Mouse (Mus musculus) intestine, embryonic 14.5 days (tissue): ENCODE data around the gene Tiam1. TPM values are rescaled to one million over a fixed set of nuclear protein-coding genes. Genes with fewer than 3 reads are reported as not detected.

ENCODE experiments used
- ATAC-seq: fragments of 200-750 bp; cut with Nextera tagmentation; replicated peaks from 2 replicates; pipeline ENCODE4 v1.8.0; 2017; ENCODE audit warnings: low read depth, moderate number of reproducible peaks, moderate TSS enrichment, moderate library complexity; ENCODE audit not compliant: low FRiP score, low TSS enrichment
- DNase-seq: peaks from one replicate; pipeline ENCODE4 v3.0.0-alpha.2; 2018; ENCODE audit warnings: low spot score
- H3K27ac ChIP-seq: fragments of 300-500 bp; sonication (generic); 2 replicates; pipeline ENCODE4 v1.5.1; 2014; ENCODE audit warnings: low read depth, mild to moderate bottlenecking, control low read depth
- H3K27me3 ChIP-seq: fragments of 300-500 bp; sonication (generic); replicated peaks from 2 replicates; pipeline ENCODE4 v1.6.1; 2014; ENCODE audit warnings: low read length, control low read depth; ENCODE audit not compliant: control insufficient read depth, insufficient read depth
- H3K36me3 ChIP-seq: fragments of 300-500 bp; sonication (generic); 2 replicates; pipeline ENCODE4 v1.6.1; 2014; ENCODE audit warnings: low read length, control low read depth; ENCODE audit not compliant: control insufficient read depth, insufficient read depth
- H3K4me1 ChIP-seq: fragments of 300-500 bp; sonication (generic); replicated peaks from 2 replicates; pipeline ENCODE4 v1.6.1; 2014; ENCODE audit warnings: low read length, control low read depth, mixed read lengths; ENCODE audit not compliant: control insufficient read depth, insufficient read depth
- H3K4me2 ChIP-seq: fragments of 300-500 bp; sonication (generic); 2 replicates; pipeline ENCODE4 v1.6.1; 2014; ENCODE audit warnings: low read length
- H3K4me3 ChIP-seq: fragments of 300-500 bp; sonication (generic); 2 replicates; pipeline ENCODE4 v1.5.1; 2014; ENCODE audit warnings: low read depth, low read length, control low read depth, mixed read lengths
- H3K9ac ChIP-seq: fragments of 300-500 bp; sonication (generic); 2 replicates; pipeline ENCODE4 v1.6.1; 2014; ENCODE audit warnings: mild to moderate bottlenecking, low read length
- H3K9me3 ChIP-seq: fragments of 300-500 bp; sonication (generic); 2 replicates; pipeline ENCODE4 v1.6.1; 2016; ENCODE audit warnings: low read length, control low read depth; ENCODE audit not compliant: control insufficient read depth
- WGBS: fragments of 180-500 bp; shearing (Covaris S2); extraction: QIAGEN DNeasy Blood & Tissue Kit; methylation state at CpG from one replicate; pipeline ENCODE4 v1.1.7; 2014; 5-methylcytosine and 5-hydroxymethylcytosine counted together
- polyA plus RNA-seq: library from polyadenylated mRNA; unstranded; fragments of >200 nt; fragmentation: Nextera tagmentation; extraction: Ambion mirVana; gene quantifications from 2 replicates; pipeline ENCODE4 v1.2.1, GENCODE M21; 2014

Tiam1 gene
- polyA plus RNA-seq, 1 experiment from 2014 or later = 21.4 TPM

- Histone ChIP-seq H3K27me3 (no peaks in the 10 kb centered on the region), H3K27ac (no peak overlapping the region), H3K4me1 (peaks cover 15% of the 10 kb centered on the region), H3K36me3 (no peaks in the 10 kb centered on the region), H3K9me3 (no peaks in the 10 kb centered on the region), H3K4me3 (no peak overlapping the region), H3K9ac (no peak overlapping the region), H3K4me2 (no peak overlapping the region)
- ATAC-seq = no peak
- WGBS = 85% methylated on average over 6 of the region's 6 CpGs
- no peak for DNase-seq
Observed at GRCm38 (mm10) chr16:90008504-90008903, 135.1 kb downstream of the Tiam1 start.

GRCm38 (mm10) chr16:90007391-90007977 is 136.1 kb downstream of the Tiam1 start:
- Histone ChIP-seq H3K27ac (peak overlapping the region; percentile 9; the same call in 1 of the 2 replicates), H3K4me2 (no peak overlapping the region), H3K4me3 (no peak overlapping the region), H3K9ac (no peak overlapping the region), H3K9me3 (no peaks in the 10 kb centered on the region), H3K4me1 (peaks cover 11% of the 10 kb centered on the region), H3K36me3 (no peaks in the 10 kb centered on the region), H3K27me3 (no peaks in the 10 kb centered on the region)
- DNase-seq (no peak), ATAC-seq (no peak)
- WGBS = 53% methylated on average over 13 of the region's 13 CpGs

GRCm38 (mm10) chr16:90003556-90003955 is 140.0 kb downstream of the Tiam1 start:
- 95% methylated on average over 14 of the region's 14 CpGs for WGBS
- H3K4me2 ChIP-seq = no peak overlapping the region

GRCm38 (mm10) chr16:89995155-89995554 is 148.4 kb downstream of the Tiam1 start:
- ATAC-seq (no peak), DNase-seq (no peak)
- H3K27me3 ChIP-seq = no peaks in the 10 kb centered on the region
- H3K36me3 ChIP-seq = no peaks in the 10 kb centered on the region
- H3K4me3 ChIP-seq = no peak overlapping the region
- H3K9ac ChIP-seq = no peak overlapping the region
- WGBS = 86% methylated on average over 7 of the region's 7 CpGs
- H3K4me1 ChIP-seq = no peaks in the 10 kb centered on the region; the same call in 1 of the 2 replicates
- no peak overlapping the region for H3K4me2 ChIP-seq
- peaks cover 4% of the 10 kb centered on the region; the same call in 1 of the 2 replicates for H3K9me3 ChIP-seq
- no peak overlapping the region for H3K27ac ChIP-seq

More at GRCm38 (mm10) chr16:90003556-90003955, 140.0 kb downstream of the Tiam1 start:
- Histone ChIP-seq H3K27ac (no peak overlapping the region), H3K9ac (no peak overlapping the region), H3K4me1 (peaks cover 11% of the 10 kb centered on the region), H3K9me3 (peaks cover 4% of the 10 kb centered on the region; the same call in 1 of the 2 replicates), H3K36me3 (no peaks in the 10 kb centered on the region), H3K27me3 (no peaks in the 10 kb centered on the region), H3K4me3 (no peak overlapping the region)
- ATAC-seq = no peak
- no peak for DNase-seq

GRCm38 (mm10) chr16:89993991-89994825 is 149.4 kb downstream of the Tiam1 start:
- 81% methylated on average over 17 of the region's 17 CpGs for WGBS

GRCm38 (mm10) chr16:89993506-89993905 is 150.1 kb downstream of the Tiam1 start:
- Histone ChIP-seq H3K27me3 (no peaks in the 10 kb centered on the region), H3K9ac (no peak overlapping the region), H3K36me3 (no peaks in the 10 kb centered on the region), H3K9me3 (no peaks in the 10 kb centered on the region), H3K27ac (no peak overlapping the region), H3K4me1 (no peaks in the 10 kb centered on the region; the same call in 1 of the 2 replicates), H3K4me2 (no peak overlapping the region), H3K4me3 (no peak overlapping the region)
- 94% methylated on average over 4 of the region's 4 CpGs for WGBS
- ATAC-seq = no peak
- DNase-seq = no peak

More at GRCm38 (mm10) chr16:89993991-89994825, 149.4 kb downstream of the Tiam1 start:
- ATAC-seq = no peak
- Histone ChIP-seq H3K27me3 (no peaks in the 10 kb centered on the region), H3K4me1 (no peaks in the 10 kb centered on the region; the same call in 1 of the 2 replicates), H3K27ac (no peak overlapping the region), H3K9ac (no peak overlapping the region), H3K36me3 (no peaks in the 10 kb centered on the region), H3K4me2 (no peak overlapping the region), H3K9me3 (peaks cover under 1% of the 10 kb centered on the region; the same call in 1 of the 2 replicates), H3K4me3 (no peak overlapping the region)
- DNase-seq = no peak

- H3K9me3 ChIP-seq = no peaks in the 10 kb centered on the region
- no peak overlapping the region for H3K4me2 ChIP-seq
- no peaks in the 10 kb centered on the region for H3K27me3 ChIP-seq
- H3K27ac ChIP-seq = peak overlapping the region; percentile 51; the same call in 1 of the 2 replicates
- 0 out of 2 replicates have a peak, but pooled peaks have one; percentile 40 for ATAC-seq
- H3K36me3 ChIP-seq = no peaks in the 10 kb centered on the region
- H3K4me1 ChIP-seq = no peaks in the 10 kb centered on the region; the same call in 1 of the 2 replicates
- H3K9ac ChIP-seq = no peak overlapping the region
- no peak overlapping the region for H3K4me3 ChIP-seq
- no peak for DNase-seq
- WGBS = 48% methylated on average over 12 of the region's 12 CpGs
Observed at GRCm38 (mm10) chr16:89991701-89992152, 151.8 kb downstream of the Tiam1 start.

GRCm38 (mm10) chr16:89990288-89990955 is 153.1 kb downstream of the Tiam1 start:
- H3K4me3 ChIP-seq = no peak overlapping the region
- DNase-seq (no peak), ATAC-seq (no peak)
- no peaks in the 10 kb centered on the region for H3K36me3 ChIP-seq
- H3K27ac ChIP-seq = no peak overlapping the region
- no peaks in the 10 kb centered on the region for H3K9me3 ChIP-seq
- WGBS = 83% methylated on average over 5 of the region's 5 CpGs
- no peak overlapping the region for H3K9ac ChIP-seq
- H3K4me2 ChIP-seq = no peak overlapping the region
- H3K4me1 ChIP-seq = no peaks in the 10 kb centered on the region; the same call in 1 of the 2 replicates
- H3K27me3 ChIP-seq = no peaks in the 10 kb centered on the region
